Mouse (Mus musculus) urinary bladder, adult 18-20 months (tissue): Measurements from ENCODE around the gene Cela2a.
A peak's percentile ranks its signal among the peaks of the same experiment; 100 is the strongest.
"Not testable (repeated sequence)": the region's sequence is repeated elsewhere in the genome, so short reads cannot be mapped to it uniquely, and the experiment has no call there.

ENCODE experiments used
- DNase-seq, 2 experiments: peaks; one replicate each; pipeline ENCODE4 v3.0.0; 2022; ENCODE audit warnings: low spot score in 2 of 2, mixed read lengths in 2 of 2

Cela2a gene

GRCm38 (mm10) chr4:141797545-141797944 is 28.4 kb downstream of the Cela2a start:
- no peak for DNase-seq

DNA sequence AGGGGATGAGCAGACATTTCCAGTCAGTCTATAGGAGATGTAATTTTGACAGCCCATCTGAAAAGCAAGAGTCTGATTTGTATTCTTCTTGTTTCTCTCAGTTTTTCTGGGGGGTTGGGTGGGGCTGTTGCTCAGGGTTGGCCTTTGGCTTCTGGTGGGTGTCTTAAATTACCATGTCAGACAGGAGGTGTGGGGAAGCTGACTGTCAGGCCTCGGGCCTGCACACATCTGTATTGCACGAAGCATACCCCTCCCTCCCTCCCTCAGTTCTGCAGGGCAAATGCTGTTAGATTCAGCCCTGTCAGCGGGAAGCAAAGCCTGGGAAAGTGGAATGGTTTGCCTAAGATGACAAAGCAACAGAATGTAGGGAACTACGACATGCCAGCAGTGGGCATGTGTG is 29.0 kb downstream of the Cela2a start:
- no peak for DNase-seq

DNA sequence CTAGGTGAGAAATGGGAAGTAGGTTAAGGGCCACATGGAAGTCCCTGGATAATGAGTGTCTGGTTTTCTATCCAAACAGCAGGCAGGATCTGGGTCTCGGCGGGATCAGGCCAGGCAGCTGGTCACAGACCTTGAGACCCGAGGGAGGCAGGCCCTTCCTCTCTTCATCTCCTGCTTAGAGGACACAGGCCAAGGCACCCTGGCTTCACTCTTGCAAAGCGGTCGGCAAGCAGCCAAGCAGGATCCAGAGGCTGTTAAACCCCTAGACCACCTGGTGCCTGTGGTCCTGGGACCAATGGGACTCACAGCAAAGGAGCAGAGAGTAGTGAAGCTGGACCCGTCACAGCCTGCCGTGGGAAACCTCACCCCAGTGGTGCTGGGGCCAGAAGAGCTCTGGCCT is 29.6 kb downstream of the Cela2a start:
- DNase-seq, result no peak

DNA sequence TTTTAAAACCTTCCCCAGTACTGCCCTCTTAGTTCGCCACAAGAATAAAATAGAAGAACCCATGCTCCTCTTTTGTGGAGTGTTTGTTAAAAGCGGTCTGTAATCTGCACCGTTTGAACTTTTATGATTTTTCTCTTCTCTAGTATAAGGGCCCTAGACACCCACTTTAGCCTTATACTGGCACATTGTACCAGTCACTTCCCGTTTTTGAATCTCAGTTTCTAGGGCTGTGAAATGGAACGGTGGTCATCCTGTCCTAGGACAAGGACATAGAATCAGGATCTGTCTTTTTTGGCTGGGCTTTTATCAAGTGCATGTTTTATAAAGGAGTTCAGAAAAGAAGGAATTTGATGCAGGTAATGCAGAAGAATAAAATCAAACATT is 31.8 kb downstream of the Cela2a start:
- DNase-seq, result no peak

- peak; percentile 98 for DNase-seq
Measured at GRCm38 (mm10) chr4:141793282-141794151, 32.4 kb downstream of the Cela2a start, which contains the start of gene Casp9. TSS of gene Casp9 (plus strand) at chr4:141793612.

DNA sequence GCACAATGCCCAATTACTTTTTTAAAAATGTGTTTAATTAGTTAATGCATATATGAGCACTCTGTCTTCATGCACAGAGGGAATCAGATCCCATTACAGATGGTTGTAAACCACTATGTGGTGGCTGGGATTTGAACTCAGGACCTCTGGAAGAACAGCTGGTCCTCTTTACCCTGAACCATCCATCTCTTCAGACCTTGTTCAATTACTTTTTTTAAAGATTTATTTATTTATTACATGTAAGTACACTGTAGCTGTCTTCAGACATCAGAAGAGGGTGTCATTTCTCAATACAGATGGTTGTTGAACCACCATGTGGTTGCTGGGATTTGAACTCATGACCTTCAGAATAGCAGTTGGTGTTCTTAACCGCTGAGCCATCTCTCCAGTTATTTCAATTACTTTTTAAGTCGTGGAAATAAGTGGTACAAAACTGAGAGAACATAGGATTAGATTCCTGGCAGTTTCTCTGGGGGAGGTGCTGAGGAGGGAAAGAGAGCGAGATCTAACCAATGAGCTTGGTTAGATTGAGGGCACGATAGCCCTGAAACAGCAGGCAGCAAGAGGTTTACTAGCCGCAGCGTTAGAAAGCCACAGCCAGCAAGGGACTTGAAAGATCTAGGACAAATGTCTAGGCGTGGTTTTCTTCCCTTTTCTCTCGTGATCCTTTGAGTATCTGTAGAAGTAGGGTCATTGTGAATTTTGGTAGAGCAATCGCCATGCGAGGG is 33.2 kb downstream of the Cela2a start:
- no peak for DNase-seq

- no peak for DNase-seq
Measured at GRCm38 (mm10) chr4:141791951-141792350, 34.0 kb downstream of the Cela2a start.

DNA sequence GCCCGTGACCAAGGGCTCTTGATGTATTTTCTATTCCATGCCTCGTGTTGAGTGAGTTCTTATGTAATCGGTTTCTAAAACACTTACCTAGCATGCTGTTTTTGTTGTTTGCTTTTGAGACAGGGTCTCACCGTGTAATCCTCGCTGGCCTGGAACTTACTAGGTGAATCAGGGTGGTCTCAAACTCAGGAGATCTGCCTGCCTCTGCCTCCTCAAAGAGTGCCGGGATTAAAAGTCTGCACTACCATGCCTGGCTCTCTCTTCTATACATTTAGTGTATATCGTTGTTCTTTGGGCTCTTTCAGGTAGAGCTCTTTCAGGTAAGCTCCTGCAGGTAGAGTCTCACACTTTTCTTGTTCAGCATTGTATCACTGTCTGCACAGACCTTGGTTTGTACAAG is 34.5 kb downstream of the Cela2a start:
- DNase-seq, result no peak

DNA sequence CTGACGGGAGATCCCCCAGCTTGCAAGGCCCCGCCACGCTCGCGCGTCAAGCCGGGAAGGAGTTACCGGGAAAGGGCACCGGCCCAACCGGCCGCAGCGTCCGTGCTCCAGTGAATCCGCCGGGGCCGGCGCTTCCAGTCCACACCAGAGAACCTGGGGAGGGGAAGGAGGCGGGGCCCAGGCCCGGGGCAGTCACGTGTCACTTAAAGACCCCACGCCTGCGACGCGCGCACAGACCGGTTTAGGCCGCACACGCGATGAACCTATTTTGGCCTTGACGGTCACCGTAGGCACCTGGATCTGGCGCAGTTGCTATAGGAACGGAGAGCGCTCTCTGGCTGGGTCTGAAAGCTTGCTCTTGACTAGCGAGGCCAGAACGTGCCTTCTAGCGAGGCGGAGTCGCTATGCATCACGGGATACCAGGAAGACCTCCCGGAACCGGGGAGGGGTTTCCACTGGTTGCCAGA is 35.4 kb downstream of the Cela2a start, which contains the start of gene Dnajc16:
Gene Dnajc16, minus strand, starts transcription at position 408 of the 467 bp plus-strand sequence.
- peak; percentile 92 to 95 for DNase-seq

DNA sequence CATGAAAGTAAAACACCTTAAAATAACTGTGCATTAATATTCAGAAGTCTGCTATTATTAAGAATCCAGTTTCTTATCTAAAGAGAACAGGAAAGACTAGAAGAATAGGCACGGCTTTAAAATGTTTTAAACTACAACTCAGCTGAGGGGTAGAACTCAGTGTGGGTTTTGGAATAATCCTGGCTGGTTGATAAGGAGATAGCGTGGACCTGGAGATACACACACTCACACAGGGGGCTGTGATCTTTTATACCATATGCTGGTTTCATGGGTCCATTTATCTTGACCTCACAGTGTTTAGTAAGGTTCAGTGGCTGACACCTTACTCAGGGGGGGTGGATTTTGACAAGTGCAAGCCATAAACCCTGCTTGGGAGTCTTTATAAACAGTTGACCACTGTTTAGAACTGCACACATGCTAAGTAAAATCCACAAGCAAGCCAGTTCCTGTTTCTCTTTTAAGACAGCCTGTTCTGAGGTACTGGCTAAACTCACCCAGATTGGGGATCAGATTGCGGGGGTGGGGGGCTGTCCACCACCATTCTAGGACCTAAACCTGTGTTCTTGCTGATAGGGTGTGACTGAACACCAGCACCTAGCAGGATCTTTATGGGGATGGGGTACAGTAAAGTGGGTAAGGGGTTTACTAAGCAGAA is 36.3 kb downstream of the Cela2a start:
- DNase-seq, result no peak

GRCm38 (mm10) chr4:141787462-141787861 is 38.5 kb downstream of the Cela2a start:
- DNase-seq, result no peak

DNA sequence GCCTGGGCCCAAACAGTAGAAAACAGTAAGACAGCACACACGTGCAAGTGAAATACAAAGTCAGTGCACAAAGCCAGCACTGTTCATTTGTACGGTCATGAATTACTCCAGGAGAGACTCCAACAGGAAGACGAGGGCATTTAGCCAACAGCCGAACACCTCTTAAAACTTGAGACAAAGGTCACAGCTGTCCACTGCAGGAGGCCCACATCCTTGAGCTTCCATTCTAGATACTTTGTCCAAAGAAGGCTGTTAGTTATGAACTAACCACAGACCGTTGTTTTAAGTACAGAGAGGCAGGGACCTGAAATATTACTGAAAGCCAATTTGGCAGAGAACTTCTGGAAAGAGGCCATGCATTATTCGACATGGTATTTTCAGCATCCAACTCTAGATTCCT is 38.9 kb downstream of the Cela2a start:
- DNase-seq, result no peak

DNA sequence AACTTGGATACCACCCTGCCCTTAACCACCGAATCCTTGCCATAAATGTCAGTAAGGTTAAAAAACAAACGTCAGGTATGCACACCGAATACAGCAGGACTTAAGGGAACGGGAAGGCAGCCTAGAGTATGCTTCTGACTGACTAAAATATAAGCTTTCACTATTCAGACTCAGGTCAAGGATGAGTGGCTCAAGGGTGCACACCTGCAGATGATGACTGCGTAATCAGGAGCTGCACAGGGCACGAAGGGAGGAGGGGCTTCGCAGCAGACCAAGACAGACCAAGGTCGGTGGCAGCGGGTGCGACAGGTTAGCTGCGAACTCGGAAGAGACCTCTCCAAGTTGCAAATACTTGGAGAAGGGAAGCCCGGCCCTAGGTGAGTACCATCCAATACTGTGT is 39.8 kb downstream of the Cela2a start:
- no peak for DNase-seq

GRCm38 (mm10) chr4:141784835-141785234 is 41.1 kb downstream of the Cela2a start:
- no peak for DNase-seq

DNA sequence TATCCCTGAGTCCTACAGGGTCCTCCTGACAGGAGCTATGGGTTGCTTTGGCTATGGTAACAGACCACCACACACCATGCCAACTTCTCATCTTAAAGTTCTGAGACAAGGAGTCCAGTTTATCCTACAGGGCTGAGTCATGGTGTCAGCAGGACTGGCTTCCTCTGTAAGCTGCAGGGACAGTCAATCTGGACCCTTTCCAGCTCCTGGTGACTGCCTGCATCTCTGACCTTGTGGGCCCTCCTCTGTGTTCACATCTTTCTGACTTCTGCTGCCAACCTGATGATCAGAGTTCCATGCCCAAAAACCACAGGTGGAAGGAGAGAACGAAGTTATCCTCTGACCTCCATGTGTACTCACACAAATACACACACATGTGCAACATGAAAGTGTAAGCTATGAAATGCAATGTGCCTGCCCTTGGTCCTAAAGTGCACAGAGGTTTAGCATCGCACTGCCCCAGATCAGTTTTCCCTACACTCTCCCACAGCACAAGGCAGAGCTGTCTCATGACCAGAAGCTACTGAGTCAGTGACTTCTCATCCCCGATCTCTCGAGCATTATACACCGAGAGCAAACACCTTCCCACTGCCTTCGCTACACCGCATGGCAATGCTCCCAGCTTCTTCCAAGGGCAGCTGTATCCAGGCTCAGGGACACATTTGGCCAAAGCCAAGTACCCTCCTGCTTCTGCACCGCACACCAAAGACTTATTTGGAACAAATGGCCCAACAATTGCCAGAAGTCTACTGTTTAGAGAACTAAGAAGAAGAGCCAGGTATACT is 44.6 kb downstream of the Cela2a start:
- DNase-seq, result no peak

DNA sequence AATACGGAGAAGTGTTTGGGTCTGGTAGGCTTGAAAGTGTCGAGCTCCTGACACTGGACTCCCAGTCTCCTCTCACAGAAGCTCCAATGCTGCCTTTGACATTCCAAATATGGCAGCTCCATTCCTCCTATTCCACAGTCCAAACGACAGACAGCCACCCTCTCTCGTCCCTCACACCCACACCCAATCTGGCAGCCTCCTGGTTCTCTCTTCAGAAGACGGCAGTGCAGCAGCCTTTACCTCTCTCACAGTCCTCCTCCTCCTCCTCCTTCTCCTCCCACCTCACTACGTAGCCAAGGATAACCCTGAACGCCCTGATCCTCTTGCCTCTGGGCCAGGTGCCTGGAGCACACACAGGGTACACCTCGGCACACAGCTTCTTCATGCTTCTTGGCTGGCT is 46.1 kb downstream of the Cela2a start:
- no peak for DNase-seq

GRCm38 (mm10) chr4:141773019-141773418 is 52.9 kb downstream of the Cela2a start:
- not testable (repeated sequence) for DNase-seq

- no peak for DNase-seq
Measured at GRCm38 (mm10) chr4:141771823-141772222, 54.1 kb downstream of the Cela2a start.

DNA sequence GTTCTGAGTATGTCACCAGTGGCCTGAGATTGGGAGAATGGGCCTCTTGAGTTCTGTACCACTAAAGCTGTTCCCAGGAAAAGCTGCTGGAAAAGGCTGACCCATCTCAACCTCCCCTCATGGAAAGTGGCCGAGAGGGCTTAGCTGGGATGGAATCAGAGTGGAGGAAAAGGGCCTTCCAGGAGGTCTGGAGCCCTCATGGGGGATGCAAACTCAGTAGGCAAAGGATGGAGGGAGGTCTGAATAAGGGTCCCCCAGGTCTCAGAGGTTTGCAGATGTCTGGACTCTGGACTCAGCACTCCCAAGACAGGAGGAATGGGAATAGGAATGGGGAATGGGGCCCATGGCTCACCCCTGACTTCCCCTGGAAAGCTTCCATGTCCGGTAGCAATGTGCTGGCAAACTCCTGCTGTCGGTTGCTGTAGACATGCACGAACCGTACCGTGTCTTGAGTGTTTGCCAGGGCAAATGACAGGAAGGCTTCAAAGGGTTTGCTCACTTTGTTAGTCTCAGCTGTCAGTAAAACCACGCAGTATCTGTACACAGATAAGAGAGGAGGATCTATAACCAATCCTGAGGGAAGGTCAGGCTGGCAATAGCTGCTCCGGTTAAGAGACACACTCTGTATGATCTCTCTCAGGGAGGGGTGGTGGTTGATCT is 56.3 kb downstream of the Cela2a start:
- no peak for DNase-seq

- DNase-seq, result peak in 1 of 2 experiments; percentile 35
Measured at GRCm38 (mm10) chr4:141767353-141768036, 58.5 kb downstream of the Cela2a start.
